Mouse (Mus musculus) hindbrain, embryonic 16.5 days (tissue): ENCODE results near the gene Alox12. TPM values are rescaled to one million over a fixed set of nuclear protein-coding genes. Genes with fewer than 3 reads are reported as not detected.

Source experiments
- ATAC-seq: fragments of 200-750 bp; cut with Nextera tagmentation; 2 replicates; pipeline ENCODE4 v1.8.0; 2017; ENCODE audit warnings: moderate TSS enrichment, moderate library complexity
- H3K27ac ChIP-seq: fragments of 300-500 bp; sonication (generic); 2 replicates; pipeline ENCODE4 v1.5.1; 2014; ENCODE audit warnings: low read depth, mild to moderate bottlenecking, control low read depth, low read length, moderate library complexity
- H3K27me3 ChIP-seq: fragments of 300-500 bp; sonication (generic); replicated peaks from 2 replicates; pipeline ENCODE4 v1.6.1; 2014; ENCODE audit warnings: low read length; ENCODE audit not compliant: control insufficient read depth, insufficient read depth
- H3K36me3 ChIP-seq: fragments of 300-500 bp; sonication (generic); 2 replicates; pipeline ENCODE4 v1.6.1; 2014; ENCODE audit warnings: mild to moderate bottlenecking, low read length, moderate library complexity, mixed read lengths; ENCODE audit not compliant: control insufficient read depth, insufficient read depth
- H3K4me1 ChIP-seq: fragments of 300-500 bp; sonication (generic); 2 replicates; pipeline ENCODE4 v1.6.1; 2014; ENCODE audit warnings: low read depth, low read length; ENCODE audit not compliant: control insufficient read depth, insufficient read depth
- H3K4me2 ChIP-seq: fragments of 300-500 bp; sonication (generic); 2 replicates; pipeline ENCODE4 v1.6.1; 2014; ENCODE audit warnings: mild to moderate bottlenecking, low read length, control low read depth, moderate library complexity
- H3K4me3 ChIP-seq: fragments of 300-500 bp; sonication (generic); 2 replicates; pipeline ENCODE4 v1.5.1; 2014; ENCODE audit warnings: mild to moderate bottlenecking, low read length, control low read depth, moderate library complexity
- H3K9ac ChIP-seq: fragments of 300-500 bp; sonication (generic); 2 replicates; pipeline ENCODE4 v1.6.1; 2014; ENCODE audit warnings: low read depth, mild to moderate bottlenecking, control low read depth, low read length, moderate library complexity
- H3K9me3 ChIP-seq: fragments of 300-500 bp; sonication (generic); 2 replicates; pipeline ENCODE4 v1.6.1; 2014; ENCODE audit warnings: mild to moderate bottlenecking, low read length, moderate library complexity; ENCODE audit not compliant: control insufficient read depth
- WGBS: fragments of 180-500 bp; shearing (Covaris S2); extraction: QIAGEN DNeasy Blood & Tissue Kit; methylation state at CpG from one replicate; pipeline ENCODE4 v1.1.7; 2014; 5-methylcytosine and 5-hydroxymethylcytosine counted together
- polyA plus RNA-seq: library from polyadenylated mRNA; unstranded; fragments of >200 nt; fragmentation: Nextera tagmentation; extraction: Ambion mirVana; gene quantifications from 2 replicates; pipeline ENCODE4 v1.2.1, GENCODE M21; 2015

The Alox12 gene
- polyA plus RNA-seq, 1 experiment from 2014 or later, result 1.1 TPM

GRCm38 (mm10) chr11:70211972-70212371 lies 43.2 kb downstream of the Alox12 start:
- peaks cover 14% of the 10 kb centered on the region for H3K27me3 ChIP-seq
- 80% methylated on average over 6 of the region's 6 CpGs for WGBS

GRCm38 (mm10) chr11:70210681-70211080 lies 44.5 kb downstream of the Alox12 start:
- WGBS, result 98% methylated on average over 2 of the region's 2 CpGs
- no peak overlapping the region for H3K9ac ChIP-seq
- H3K27ac ChIP-seq, result no peak overlapping the region
- peaks cover 21% of the 10 kb centered on the region for H3K4me1 ChIP-seq
- H3K36me3 ChIP-seq, result no peaks in the 10 kb centered on the region
- H3K27me3 ChIP-seq, result peaks cover 9% of the 10 kb centered on the region
- no peak overlapping the region for H3K4me2 ChIP-seq
- no peak overlapping the region for H3K4me3 ChIP-seq
- no peak for ATAC-seq
- no peaks in the 10 kb centered on the region for H3K9me3 ChIP-seq

More at GRCm38 (mm10) chr11:70211972-70212371, 43.2 kb downstream of the Alox12 start:
- Histone ChIP-seq H3K9ac (no peak overlapping the region), H3K9me3 (no peaks in the 10 kb centered on the region), H3K4me2 (no peak overlapping the region), H3K27ac (no peak overlapping the region), H3K4me1 (peaks cover 21% of the 10 kb centered on the region), H3K36me3 (no peaks in the 10 kb centered on the region), H3K4me3 (no peak overlapping the region)
- no peak for ATAC-seq

- Histone ChIP-seq H3K27ac (no peak overlapping the region), H3K9me3 (no peaks in the 10 kb centered on the region), H3K9ac (no peak overlapping the region), H3K36me3 (no peaks in the 10 kb centered on the region), H3K4me3 (no peak overlapping the region), H3K4me2 (no peak overlapping the region), H3K4me1 (peaks cover 9% of the 10 kb centered on the region), H3K27me3 (peaks cover 2% of the 10 kb centered on the region; the same call in 1 of the 2 replicates)
- 75% methylated on average over 5 of the region's 5 CpGs for WGBS
- ATAC-seq, result no peak
These were observed 46.3 kb downstream of the Alox12 start for GRCm38 (mm10) chr11:70208778-70209388.

- Histone ChIP-seq H3K9ac (no peak overlapping the region), H3K4me3 (no peak overlapping the region), H3K4me1 (no peaks in the 10 kb centered on the region), H3K9me3 (no peaks in the 10 kb centered on the region), H3K4me2 (no peak overlapping the region), H3K36me3 (no peaks in the 10 kb centered on the region), H3K27me3 (peaks cover 2% of the 10 kb centered on the region; the same call in 1 of the 2 replicates), H3K27ac (no peak overlapping the region)
- no peak for ATAC-seq
- WGBS, result 88% methylated on average over 7 of the region's 7 CpGs
These were observed 47.9 kb downstream of the Alox12 start for GRCm38 (mm10) chr11:70207283-70207682.

- no peaks in the 10 kb centered on the region for H3K9me3 ChIP-seq
- no peak for ATAC-seq
- no peak overlapping the region for H3K9ac ChIP-seq
- peaks cover 2% of the 10 kb centered on the region; the same call in 1 of the 2 replicates for H3K27me3 ChIP-seq
- H3K4me3 ChIP-seq, result no peak overlapping the region
- no peak overlapping the region for H3K4me2 ChIP-seq
- no peaks in the 10 kb centered on the region for H3K4me1 ChIP-seq
- 78% methylated on average over 2 of the region's 2 CpGs for WGBS
- no peak overlapping the region for H3K27ac ChIP-seq
- no peaks in the 10 kb centered on the region for H3K36me3 ChIP-seq
These were observed 48.4 kb downstream of the Alox12 start for GRCm38 (mm10) chr11:70206801-70207200.

- 40% methylated on average over 5 of the region's 5 CpGs for WGBS
- H3K27me3 ChIP-seq, result no peaks in the 10 kb centered on the region
- no peaks in the 10 kb centered on the region for H3K36me3 ChIP-seq
- no peaks in the 10 kb centered on the region for H3K9me3 ChIP-seq
- H3K4me2 ChIP-seq, result no peak overlapping the region
- no peak overlapping the region for H3K9ac ChIP-seq
- no peak overlapping the region for H3K27ac ChIP-seq
- no peak overlapping the region for H3K4me3 ChIP-seq
- ATAC-seq, result 0 out of 2 replicates have a peak, but pooled peaks have one; percentile 52
- no peaks in the 10 kb centered on the region for H3K4me1 ChIP-seq
These were observed 53.5 kb downstream of the Alox12 start for GRCm38 (mm10) chr11:70201691-70202090.

- Histone ChIP-seq H3K27ac (no peak overlapping the region), H3K36me3 (no peaks in the 10 kb centered on the region), H3K4me3 (no peak overlapping the region), H3K9me3 (no peaks in the 10 kb centered on the region), H3K27me3 (no peaks in the 10 kb centered on the region), H3K4me1 (no peaks in the 10 kb centered on the region), H3K4me2 (no peak overlapping the region), H3K9ac (no peak overlapping the region)
- no peak for ATAC-seq
- WGBS, result 89% methylated on average over 5 of the region's 5 CpGs
These were observed 55.0 kb downstream of the Alox12 start for GRCm38 (mm10) chr11:70200036-70200608.

- no peak overlapping the region for H3K9ac ChIP-seq
- WGBS, result 86% methylated on average over 8 of the region's 8 CpGs
- no peaks in the 10 kb centered on the region for H3K36me3 ChIP-seq
- H3K4me1 ChIP-seq, result no peaks in the 10 kb centered on the region
- ATAC-seq, result no peak
- H3K4me2 ChIP-seq, result no peak overlapping the region
- H3K4me3 ChIP-seq, result no peak overlapping the region
- H3K27me3 ChIP-seq, result no peaks in the 10 kb centered on the region
- H3K27ac ChIP-seq, result no peak overlapping the region
- no peaks in the 10 kb centered on the region for H3K9me3 ChIP-seq
These were observed 56.0 kb downstream of the Alox12 start for GRCm38 (mm10) chr11:70199107-70199506.

- no peak for ATAC-seq
- Histone ChIP-seq H3K4me2 (no peak overlapping the region), H3K27ac (no peak overlapping the region), H3K4me3 (no peak overlapping the region), H3K9me3 (no peaks in the 10 kb centered on the region), H3K9ac (no peak overlapping the region), H3K27me3 (no peaks in the 10 kb centered on the region), H3K4me1 (no peaks in the 10 kb centered on the region), H3K36me3 (no peaks in the 10 kb centered on the region)
- 90% methylated on average over 3 of the region's 3 CpGs for WGBS
These were observed 56.8 kb downstream of the Alox12 start for GRCm38 (mm10) chr11:70198332-70198731.
